Mouse (Mus musculus): Measurements from ENCODE around the gene Scaf4. TPM values are rescaled to one million over a fixed set of nuclear protein-coding genes. Genes with fewer than 3 reads are reported as not detected.
A peak's percentile ranks its signal among the peaks of the same experiment; 100 is the strongest.

The Scaf4 gene
- polyA plus RNA-seq, 1 experiment from 2014 or later: 30.4 TPM

DNA sequence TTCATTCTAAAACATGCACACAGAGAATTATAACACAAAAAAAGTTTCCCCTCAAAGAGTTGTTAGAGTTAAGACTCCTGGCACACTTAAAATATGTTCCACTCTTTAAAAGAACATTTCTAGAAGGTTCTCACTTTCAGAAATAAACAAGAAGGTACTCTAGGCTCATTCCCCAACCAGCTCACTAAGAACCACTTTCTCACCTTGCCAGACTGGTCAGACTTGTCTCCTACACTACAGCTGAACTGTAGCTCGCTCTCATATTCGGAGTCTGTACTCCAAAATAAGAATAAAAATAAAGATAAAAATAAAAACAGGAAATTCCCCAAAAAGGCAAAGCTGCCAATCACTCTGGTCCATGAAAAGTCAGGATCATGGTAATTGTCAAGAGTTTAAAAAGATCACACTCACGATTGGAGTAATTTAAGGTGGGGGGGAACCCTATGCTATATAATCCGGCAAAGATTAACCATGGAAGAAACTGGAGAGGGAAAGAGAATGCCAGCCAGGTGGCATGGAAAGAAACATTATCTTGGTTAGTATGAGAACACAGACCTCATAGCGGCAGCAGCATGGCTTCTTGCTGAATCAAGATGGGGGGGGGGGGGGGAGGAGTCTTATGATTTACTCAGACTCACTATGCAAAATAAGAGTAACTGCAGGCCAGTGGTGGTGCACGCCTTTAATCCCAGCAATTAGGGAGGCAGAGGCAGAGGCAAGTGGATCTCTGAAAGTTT, 80.9 kb downstream of the Scaf4 start:
- DNase-seq (ENCODE audit: low spot score): no peak
- Histone ChIP-seq H3K36me3 (no peaks in the 10 kb centered on the region), H3K27ac (no peak overlapping the region), H3K27me3 (ENCODE audit: insufficient read depth, poor library complexity, severe bottlenecking) (no peaks in the 10 kb centered on the region), H3K9me3 (no peaks in the 10 kb centered on the region), H3K4me3 (no peak overlapping the region), H3K4me1 (peaks cover 22% of the 10 kb centered on the region)
- 80% methylated on average over 6 of the region's 6 CpGs for WGBS

DNA sequence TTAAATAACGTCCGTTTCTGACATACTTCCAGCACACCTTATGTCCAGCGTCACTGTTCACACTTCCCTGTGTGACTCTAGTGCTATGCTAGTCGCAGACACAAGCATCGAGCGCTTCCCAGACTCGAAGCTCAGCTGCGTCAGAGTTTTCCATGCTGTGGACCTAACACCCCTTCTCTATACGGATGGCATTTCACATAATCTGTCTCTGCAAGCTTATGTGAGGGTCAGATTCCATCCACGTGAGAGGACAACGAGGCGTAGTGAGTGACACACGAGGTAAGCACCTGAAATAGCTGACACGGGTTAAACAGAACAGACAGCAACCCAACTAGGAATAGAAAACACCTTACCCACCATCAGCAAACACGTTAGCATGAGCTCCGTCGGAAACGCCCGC, 82.2 kb downstream of the Scaf4 start:
- WGBS: 54% methylated on average over 19 of the region's 19 CpGs
- peak overlapping the region; percentile 19; the same call in 1 of the 2 replicates for H3K4me3 ChIP-seq

DNA sequence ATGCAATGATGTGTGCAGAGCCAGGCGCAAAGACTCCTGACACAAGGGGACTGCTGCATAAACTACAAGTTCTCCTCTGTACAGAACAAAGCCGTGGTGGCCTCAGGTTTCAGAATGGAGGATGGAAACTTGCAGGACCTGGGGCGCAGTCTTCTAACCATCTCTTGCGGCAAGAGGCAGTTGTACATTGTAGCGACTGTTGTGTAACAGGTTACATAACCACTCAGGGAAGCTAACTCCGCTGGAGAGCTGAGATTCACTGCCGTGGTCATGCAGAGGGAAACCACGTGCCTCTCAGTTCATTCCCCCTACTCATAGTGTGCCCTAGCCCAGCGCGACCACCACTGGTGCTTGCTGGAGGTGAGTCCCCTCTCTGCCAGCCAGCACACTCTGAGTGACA, 85.1 kb downstream of the Scaf4 start:
- no peaks in the 10 kb centered on the region for H3K36me3 ChIP-seq
- H3K4me3 ChIP-seq: no peak overlapping the region
- peaks cover 44% of the 10 kb centered on the region for H3K4me1 ChIP-seq
- H3K9me3 ChIP-seq: no peaks in the 10 kb centered on the region
- H3K27me3 ChIP-seq (ENCODE audit: insufficient read depth, poor library complexity, severe bottlenecking): no peaks in the 10 kb centered on the region
- DNase-seq (ENCODE audit: low spot score): no peak
- WGBS: 82% methylated on average over 10 of the region's 10 CpGs
- peak overlapping the region; percentile 39; the same call in 1 of the 2 replicates for H3K27ac ChIP-seq

More for the DNA sequence above, 82.2 kb downstream of the Scaf4 start:
- Histone ChIP-seq H3K4me1 (peaks cover 34% of the 10 kb centered on the region), H3K27me3 (ENCODE audit: insufficient read depth, poor library complexity, severe bottlenecking) (no peaks in the 10 kb centered on the region), H3K27ac (peak overlapping the region; percentile 7; the same call in 1 of the 2 replicates), H3K36me3 (no peaks in the 10 kb centered on the region), H3K9me3 (no peaks in the 10 kb centered on the region)
- peak; percentile 63 for DNase-seq (ENCODE audit: low spot score)

DNA sequence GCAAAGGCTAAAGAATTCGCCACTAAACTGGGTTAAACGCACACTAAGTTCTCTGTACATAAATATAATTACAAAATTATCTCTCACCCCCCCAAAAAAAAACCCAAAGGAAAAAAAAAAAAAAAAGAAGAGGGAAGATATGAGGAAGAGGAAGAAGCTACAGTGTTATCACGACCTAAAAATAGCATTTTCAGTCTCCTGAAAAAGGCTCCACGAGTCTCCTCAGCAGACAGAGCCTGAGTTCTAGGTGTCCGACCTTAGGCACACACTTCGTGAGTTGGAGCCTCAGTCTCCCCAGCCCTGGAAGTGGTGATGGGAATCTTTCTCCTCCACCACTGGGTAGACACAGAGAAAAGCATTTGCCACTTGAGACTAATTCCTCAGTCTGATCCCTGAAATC, 85.7 kb downstream of the Scaf4 start:
- H3K4me1 ChIP-seq: peaks cover 44% of the 10 kb centered on the region
- H3K27me3 ChIP-seq (ENCODE audit: insufficient read depth, poor library complexity, severe bottlenecking): no peaks in the 10 kb centered on the region
- WGBS: 66% methylated on average over 6 of the region's 6 CpGs
- H3K27ac ChIP-seq: peak overlapping the region; percentile 89; the same call in 1 of the 2 replicates
- DNase-seq (ENCODE audit: low spot score): no peak
- no peaks in the 10 kb centered on the region for H3K36me3 ChIP-seq
- no peaks in the 10 kb centered on the region for H3K9me3 ChIP-seq
- no peak overlapping the region for H3K4me3 ChIP-seq

DNA sequence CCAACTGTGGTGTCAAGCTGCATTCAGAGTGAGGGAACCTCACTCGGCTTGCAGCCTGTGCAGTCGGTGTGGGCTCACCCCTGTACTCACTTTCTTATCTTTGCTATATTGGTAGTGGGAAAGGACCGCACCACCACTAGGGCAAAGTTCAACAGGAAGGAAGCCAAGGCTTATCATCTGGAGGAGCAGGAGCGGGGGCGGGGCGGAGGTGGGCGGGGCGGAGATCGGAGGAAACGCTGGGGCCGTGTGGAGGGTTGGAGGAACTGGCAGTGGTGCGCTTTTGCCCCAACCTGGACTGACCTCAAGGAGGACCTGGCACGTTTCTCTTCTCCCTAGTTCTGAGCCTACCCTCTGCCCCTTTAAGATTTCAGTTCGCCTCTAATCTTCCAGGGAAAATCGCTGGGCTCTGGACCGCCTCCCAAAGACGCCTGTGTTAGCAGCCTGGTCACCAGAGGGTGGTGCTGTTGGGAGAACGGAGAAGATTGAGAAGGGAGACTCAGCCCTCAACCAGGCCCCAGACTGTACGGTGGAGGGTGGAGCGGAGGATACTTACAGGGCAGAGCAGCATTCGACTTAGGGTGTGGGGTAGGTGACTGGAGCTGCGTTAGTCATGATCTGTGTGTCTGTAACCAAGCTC, 86.8 kb downstream of the Scaf4 start:
- under 1% methylated on average over 22 of the region's 22 CpGs for WGBS

DNA sequence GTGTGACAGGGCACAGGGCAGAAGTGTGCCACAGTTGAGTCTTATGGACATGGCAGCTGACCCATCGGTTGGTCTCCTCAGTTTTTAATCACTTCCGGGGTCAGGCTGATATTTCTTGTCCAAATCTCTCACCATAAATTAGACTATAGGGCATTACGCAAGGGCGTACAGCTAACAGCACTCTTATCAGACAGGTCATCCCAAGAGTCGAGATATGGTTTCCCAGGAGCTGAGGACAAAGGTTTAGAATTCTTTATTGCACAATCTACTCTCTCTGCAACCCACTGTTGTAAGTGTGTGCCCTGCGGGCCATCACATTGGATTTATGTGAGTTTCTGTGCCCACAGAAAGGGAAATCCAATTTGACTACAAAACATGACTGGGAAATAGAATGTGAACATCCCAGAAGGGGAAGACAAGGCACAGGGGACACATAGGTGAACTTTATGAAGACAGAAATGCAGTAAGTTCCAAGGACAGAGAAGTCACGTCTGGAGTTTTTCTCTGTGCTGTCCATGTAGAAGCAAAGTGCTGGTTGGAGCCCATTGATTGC, 87.5 kb downstream of the Scaf4 start:
- H3K4me3 ChIP-seq: peak overlapping the region; percentile 57
- WGBS: 58% methylated on average over 7 of the region's 7 CpGs

More for the DNA sequence above, 86.8 kb downstream of the Scaf4 start:
- H3K9me3 ChIP-seq: no peaks in the 10 kb centered on the region
- no peaks in the 10 kb centered on the region for H3K27me3 ChIP-seq (ENCODE audit: insufficient read depth, poor library complexity, severe bottlenecking)
- no peaks in the 10 kb centered on the region for H3K36me3 ChIP-seq
- H3K27ac ChIP-seq: peak overlapping the region; percentile 89
- H3K4me1 ChIP-seq: peaks cover 40% of the 10 kb centered on the region
- peak overlapping the region; percentile 57 for H3K4me3 ChIP-seq
- DNase-seq (ENCODE audit: low spot score): peak; percentile 95

DNA sequence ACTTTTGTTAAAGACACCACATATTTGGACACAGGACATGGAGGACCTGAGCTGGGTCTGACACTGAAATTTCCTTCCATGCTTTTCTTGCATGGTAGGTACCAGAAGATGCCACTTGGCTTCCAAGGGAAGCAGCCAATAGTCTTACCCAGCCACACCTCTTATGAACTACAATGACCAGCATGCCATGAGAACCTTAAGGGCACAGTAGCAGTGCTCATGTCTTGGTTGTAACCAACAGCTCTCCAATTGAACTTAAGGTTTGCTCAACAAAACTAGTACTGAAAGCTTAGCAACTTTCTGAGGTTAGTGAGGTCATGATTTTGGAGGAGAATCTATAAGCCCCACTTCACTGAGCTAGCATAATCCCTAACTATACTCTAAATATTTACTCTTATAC, 90.6 kb downstream of the Scaf4 start:
- no peaks in the 10 kb centered on the region for H3K27me3 ChIP-seq (ENCODE audit: insufficient read depth, poor library complexity, severe bottlenecking)

More for the DNA sequence above, 87.5 kb downstream of the Scaf4 start:
- Histone ChIP-seq H3K27me3 (ENCODE audit: insufficient read depth, poor library complexity, severe bottlenecking) (no peaks in the 10 kb centered on the region), H3K4me1 (peaks cover 33% of the 10 kb centered on the region), H3K36me3 (no peaks in the 10 kb centered on the region), H3K27ac (peak overlapping the region; percentile 89), H3K9me3 (no peaks in the 10 kb centered on the region)
- DNase-seq (ENCODE audit: low spot score): no peak

DNA sequence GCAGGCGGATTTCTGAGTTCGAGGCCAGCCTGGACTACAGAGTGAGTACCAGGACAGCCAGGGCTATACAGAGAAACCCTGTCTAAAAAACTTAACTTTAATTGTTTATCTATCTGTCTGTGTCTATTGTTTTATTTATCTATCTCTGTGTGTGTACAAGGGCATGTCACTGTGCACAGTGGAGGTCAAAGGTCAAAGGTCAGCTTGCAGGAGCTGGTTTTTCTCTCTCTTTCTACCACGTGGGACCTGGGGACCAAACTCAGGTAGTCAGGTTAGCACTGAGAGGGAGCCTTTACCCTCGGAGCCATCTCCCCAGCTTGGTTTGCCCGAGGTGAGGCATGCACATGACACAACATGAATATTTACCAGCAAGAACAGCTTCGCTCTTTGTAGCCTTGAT, 93.0 kb downstream of the Scaf4 start:
- 71% methylated on average over 6 of the region's 6 CpGs for WGBS
- H3K4me1 ChIP-seq: peaks cover 7% of the 10 kb centered on the region
- no peak overlapping the region for H3K27ac ChIP-seq
- no peak overlapping the region for H3K4me3 ChIP-seq
- no peaks in the 10 kb centered on the region for H3K27me3 ChIP-seq (ENCODE audit: insufficient read depth, poor library complexity, severe bottlenecking)
- no peaks in the 10 kb centered on the region for H3K36me3 ChIP-seq
- H3K9me3 ChIP-seq: no peaks in the 10 kb centered on the region
- no peak for DNase-seq (ENCODE audit: low spot score)

More for the DNA sequence above, 90.6 kb downstream of the Scaf4 start:
- no peak overlapping the region for H3K27ac ChIP-seq
- H3K9me3 ChIP-seq: no peaks in the 10 kb centered on the region
- peaks cover 24% of the 10 kb centered on the region for H3K4me1 ChIP-seq
- DNase-seq (ENCODE audit: low spot score): no peak
- no peaks in the 10 kb centered on the region for H3K36me3 ChIP-seq
- no peak overlapping the region for H3K4me3 ChIP-seq

DNA sequence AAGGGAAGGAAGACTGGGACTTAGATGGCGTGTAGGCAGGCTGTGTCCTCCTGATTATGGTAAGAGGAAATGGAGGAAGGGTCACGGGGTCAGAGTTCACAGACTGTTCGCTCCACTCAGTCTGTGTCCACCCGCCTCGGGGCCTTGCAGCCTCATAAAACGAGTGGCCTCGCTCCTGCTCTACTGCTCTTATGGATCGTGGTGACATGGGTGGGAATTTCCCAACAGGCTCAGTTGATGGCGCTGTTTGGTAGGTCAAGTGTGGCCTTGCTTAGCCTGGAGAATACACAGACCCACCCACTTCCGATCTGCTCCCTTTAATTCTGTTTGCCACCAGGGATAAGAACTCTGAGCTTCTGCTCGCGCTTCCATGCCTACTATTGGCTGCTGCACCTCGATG, 96.8 kb downstream of the Scaf4 start:
- no peaks in the 10 kb centered on the region for H3K36me3 ChIP-seq
- WGBS: 27% methylated on average over 13 of the region's 13 CpGs
- H3K4me1 ChIP-seq: peaks cover 6% of the 10 kb centered on the region
- H3K4me3 ChIP-seq: no peak overlapping the region
- no peaks in the 10 kb centered on the region for H3K27me3 ChIP-seq (ENCODE audit: insufficient read depth, poor library complexity, severe bottlenecking)
- H3K9me3 ChIP-seq: no peaks in the 10 kb centered on the region
- peak; percentile 82 for DNase-seq (ENCODE audit: low spot score)
- no peak overlapping the region for H3K27ac ChIP-seq

DNA sequence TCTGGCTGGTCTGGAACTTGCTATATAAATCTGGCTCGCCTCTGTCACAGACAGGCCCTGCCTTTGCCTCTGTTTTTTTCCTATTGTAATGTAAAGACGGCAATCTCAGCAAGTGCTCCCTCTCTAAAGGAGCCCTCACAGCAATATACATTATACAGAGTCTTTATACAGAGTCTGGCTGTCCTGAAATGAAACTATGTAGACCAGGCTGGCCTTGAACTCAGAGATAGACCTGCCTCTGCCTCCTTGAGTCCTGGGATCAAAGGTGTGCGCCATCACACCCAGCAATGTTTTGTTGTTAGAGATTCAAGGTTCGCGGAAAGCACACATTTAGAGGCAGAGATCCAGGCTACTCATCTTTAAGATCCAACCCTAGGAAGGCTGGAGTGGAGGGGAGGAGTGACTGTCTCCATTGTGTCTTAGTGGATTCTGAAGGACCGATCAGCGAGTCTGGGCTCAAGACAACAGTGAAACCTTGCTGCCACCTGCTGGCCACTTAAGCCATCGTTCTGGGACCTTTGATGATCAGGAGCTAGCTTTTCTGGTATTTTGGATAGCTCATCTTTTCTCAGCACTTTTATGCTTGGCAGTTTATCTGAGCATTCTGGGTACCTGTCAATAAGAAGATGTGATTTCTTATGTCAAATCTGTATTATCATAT, 98.2 kb downstream of the Scaf4 start:
- WGBS: 38% methylated on average over 8 of the region's 8 CpGs
- DNase-seq (ENCODE audit: low spot score): no peak
- H3K9me3 ChIP-seq: no peaks in the 10 kb centered on the region
- no peaks in the 10 kb centered on the region for H3K36me3 ChIP-seq
- peaks cover 6% of the 10 kb centered on the region for H3K4me1 ChIP-seq
- H3K27ac ChIP-seq: no peak overlapping the region
- H3K27me3 ChIP-seq (ENCODE audit: insufficient read depth, poor library complexity, severe bottlenecking): no peaks in the 10 kb centered on the region
- H3K4me3 ChIP-seq: no peak overlapping the region

DNA sequence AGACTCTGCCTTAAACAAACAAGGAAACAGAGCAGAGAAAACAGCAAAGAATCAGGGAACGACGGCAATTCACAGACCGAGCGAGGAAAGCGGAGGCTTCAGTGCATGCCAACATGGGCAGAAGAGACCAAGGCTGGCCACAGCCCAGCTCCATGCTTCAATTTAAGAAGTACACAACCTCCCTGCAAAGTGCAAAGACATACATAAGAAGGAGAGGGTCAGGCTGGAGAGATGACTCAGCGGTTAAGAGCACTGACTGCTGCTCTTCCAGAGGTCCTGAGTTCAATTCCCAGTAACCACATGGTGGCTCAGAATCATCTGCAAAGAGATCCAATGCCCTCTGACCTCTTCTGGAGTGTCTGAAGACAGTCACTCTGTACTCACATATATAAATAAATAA, 100.2 kb downstream of the Scaf4 start:
- H3K27ac ChIP-seq: no peak overlapping the region
- WGBS: 77% methylated on average over 6 of the region's 6 CpGs
- no peak for DNase-seq (ENCODE audit: low spot score)
- H3K27me3 ChIP-seq (ENCODE audit: insufficient read depth, poor library complexity, severe bottlenecking): no peaks in the 10 kb centered on the region
- no peaks in the 10 kb centered on the region for H3K9me3 ChIP-seq
- no peak overlapping the region for H3K4me3 ChIP-seq
- H3K36me3 ChIP-seq: no peaks in the 10 kb centered on the region
- H3K4me1 ChIP-seq: peaks cover 6% of the 10 kb centered on the region

DNA sequence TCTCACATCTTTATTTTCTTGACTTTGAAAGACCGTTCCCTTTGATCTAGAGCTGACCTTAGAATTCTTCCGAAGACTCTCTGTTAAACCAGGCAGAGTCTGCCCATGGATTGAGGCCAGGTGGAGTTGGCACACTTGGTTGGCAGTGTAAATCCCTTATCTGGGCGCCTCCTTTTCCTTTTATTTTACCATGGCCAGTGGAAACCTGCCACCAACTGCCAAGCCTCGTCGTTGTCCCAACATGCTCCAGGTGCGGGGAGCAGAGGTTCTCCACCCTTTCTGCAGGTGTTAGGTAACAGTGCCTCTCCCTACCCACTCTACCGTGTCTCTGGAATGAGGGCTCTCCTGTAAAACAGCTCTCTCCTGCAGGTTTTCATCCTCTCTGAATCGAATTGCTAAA, 102.6 kb downstream of the Scaf4 start:
- DNase-seq (ENCODE audit: low spot score): no peak
- no peaks in the 10 kb centered on the region for H3K27me3 ChIP-seq (ENCODE audit: insufficient read depth, poor library complexity, severe bottlenecking)
- H3K36me3 ChIP-seq: no peaks in the 10 kb centered on the region
- 86% methylated on average over 8 of the region's 8 CpGs for WGBS
- H3K4me1 ChIP-seq: no peaks in the 10 kb centered on the region
- no peaks in the 10 kb centered on the region for H3K9me3 ChIP-seq
- H3K27ac ChIP-seq: no peak overlapping the region
- H3K4me3 ChIP-seq: no peak overlapping the region

DNA sequence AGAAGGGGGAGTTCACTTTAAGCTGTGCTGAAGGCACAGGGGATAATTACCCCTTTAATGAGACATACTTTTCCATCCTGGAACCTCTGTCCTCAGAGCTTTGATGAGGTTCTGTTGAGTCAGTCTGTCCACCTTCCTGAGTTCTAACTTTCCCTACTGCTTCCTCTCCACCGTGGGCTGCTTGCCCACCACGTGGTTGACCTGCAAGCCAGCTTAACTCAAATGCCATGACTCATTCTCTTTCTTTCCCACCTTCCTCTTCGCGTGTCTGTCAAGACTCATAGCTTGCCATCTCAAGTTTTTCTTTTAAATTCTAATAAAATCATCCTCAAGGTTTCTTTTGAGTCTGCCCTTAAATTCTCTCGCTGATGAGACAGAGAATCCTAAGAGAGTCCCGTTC, 103.3 kb downstream of the Scaf4 start:
- DNase-seq (ENCODE audit: low spot score): no peak
- Histone ChIP-seq H3K4me1 (no peaks in the 10 kb centered on the region), H3K9me3 (no peaks in the 10 kb centered on the region), H3K27ac (no peak overlapping the region), H3K36me3 (no peaks in the 10 kb centered on the region), H3K4me3 (no peak overlapping the region), H3K27me3 (ENCODE audit: insufficient read depth, poor library complexity, severe bottlenecking) (no peaks in the 10 kb centered on the region)
- 78% methylated on average over 6 of the region's 6 CpGs for WGBS
